ENCODE assay signal across 21 mouse cellular contexts in genomic region chr17:32359928-32360327, GRCm38 (mm10). TPM values are rescaled to one million over a fixed set of nuclear protein-coding genes. Genes with fewer than 3 reads are reported as not detected.
DNase-seq lines count a peak whose midpoint lies in the region; ATAC-seq and TF ChIP-seq lines count a peak whose summit lies in the region.
"Had no signal": no experiment of that assay in that cellular context is flagged by ENCODE, and none has a peak within 500 bp of the region (broad histone marks: within the 10 kb centered on the region; RNA-seq: fewer than 3 reads in every experiment).

No protein-coding gene starts in this region.

- peak; percentile 92 for DNase-seq in heart, adult 11 months
- DNase-seq in heart, postnatal 25 days (ENCODE audit: low spot score), result no peak
- DNase-seq in neural tube, embryonic 10.5 days (ENCODE audit: extremely low spot score, low spot score), result no peak
- peak; percentile 75 for DNase-seq in adrenal gland, postnatal 10 days
- peak; percentile 15 for DNase-seq in stomach, postnatal 0 days (ENCODE audit: low spot score)
- DNase-seq in liver, result no peak
- DNase-seq: cerebellum, postnatal 14 days; heart, postnatal 14 days; kidney, adult 9 months; kidney, postnatal 36 days; lung, adult 2 months; right cerebral cortex, postnatal 14 days; spleen, adult 18-20 months; thymus, adult 2 months had no signal

- H3K4me2 ChIP-seq in neural tube, embryonic 13.5 days, result no peak overlapping the region
- H3K4me2 ChIP-seq in stomach, postnatal 0 days (replicated peaks; ENCODE audit: low read depth), result no peak overlapping the region
- H3K4me2 ChIP-seq: embryonic facial prominence, embryonic 15.5 days; heart, embryonic 12.5 days; hindbrain, embryonic 14.5 days; intestine, embryonic 15.5 days; liver, embryonic 12.5 days had no signal

- no peaks in the 10 kb centered on the region for H3K27me3 ChIP-seq in neural tube, embryonic 13.5 days
- no peaks in the 10 kb centered on the region for H3K27me3 ChIP-seq in stomach, postnatal 0 days (ENCODE audit: control insufficient read depth, insufficient read depth, low read length)
- H3K27me3 ChIP-seq: embryonic facial prominence, embryonic 15.5 days; heart, embryonic 12.5 days; intestine, embryonic 15.5 days; liver, embryonic 12.5 days had no signal

- no peak overlapping the region for H3K4me3 ChIP-seq in neural tube, embryonic 13.5 days
- H3K4me3 ChIP-seq in stomach, postnatal 0 days (ENCODE audit: low read depth, low read length), result no peak overlapping the region
- H3K4me3 ChIP-seq: embryonic facial prominence, embryonic 15.5 days; heart, embryonic 12.5 days; intestine, embryonic 15.5 days; liver, embryonic 12.5 days had no signal

- H3K9ac ChIP-seq in neural tube, embryonic 13.5 days, result 0 out of 2 replicates have a peak overlapping the region, but pooled peaks have one; percentile 17
- H3K9ac ChIP-seq in stomach, postnatal 0 days (ENCODE audit: low read length), result no peak overlapping the region
- H3K9ac ChIP-seq: embryonic facial prominence, embryonic 15.5 days; heart, embryonic 12.5 days; hindbrain, embryonic 14.5 days; intestine, embryonic 15.5 days; liver, embryonic 12.5 days had no signal

- no peaks in the 10 kb centered on the region for H3K9me3 ChIP-seq in neural tube, embryonic 13.5 days
- no peaks in the 10 kb centered on the region for H3K9me3 ChIP-seq in stomach, postnatal 0 days (ENCODE audit: control insufficient read depth, low read length)
- H3K9me3 ChIP-seq: embryonic facial prominence, embryonic 15.5 days; heart, embryonic 12.5 days; intestine, embryonic 15.5 days; liver, embryonic 12.5 days had no signal

- peaks cover 78% of the 10 kb centered on the region for H3K36me3 ChIP-seq in neural tube, embryonic 13.5 days
- peaks cover 32% of the 10 kb centered on the region for H3K36me3 ChIP-seq in stomach, postnatal 0 days (ENCODE audit: control insufficient read depth, insufficient read depth, low read length)

- intact Hi-C loops in heart, postnatal 25 days (cut with DNase I), result loop anchor here (5.0 kb wide), 1 partner anchor 38 kb away; the partner anchor contains the start of gene Akap8

- H3K27ac ChIP-seq in neural tube, embryonic 13.5 days (replicated peaks), result no peak overlapping the region
- H3K27ac ChIP-seq in stomach, postnatal 0 days (replicated peaks), result no peak overlapping the region
- H3K27ac ChIP-seq: embryonic facial prominence, embryonic 15.5 days; hindbrain, embryonic 14.5 days; intestine, embryonic 15.5 days; liver, embryonic 12.5 days had no signal

- no peak for TF ChIP-seq EP300 in stomach, postnatal 0 days (optimal IDR thresholded peaks at IDR 0.05)

- H3K4me1 ChIP-seq in neural tube, embryonic 13.5 days (replicated peaks), result peaks cover 30% of the 10 kb centered on the region
- peaks cover 5% of the 10 kb centered on the region for H3K4me1 ChIP-seq in stomach, postnatal 0 days (replicated peaks; ENCODE audit: control insufficient read depth, insufficient read depth)

- no peak for ATAC-seq in neural tube, embryonic 13.5 days (ENCODE audit: low read depth)
- ATAC-seq in stomach, postnatal 0 days (ENCODE audit: low FRiP score, low TSS enrichment), result no peak
- ATAC-seq: intestine, embryonic 15.5 days; liver, embryonic 12.5 days had no signal

- 85% methylated on average over 18 of the region's 18 CpGs for WGBS in neural tube, embryonic 13.5 days
- WGBS in stomach, postnatal 0 days, result 80% methylated on average over 11 of the region's 18 CpGs

- no peak for TF ChIP-seq CTCF in stomach, postnatal 0 days (IDR thresholded peaks at IDR 0.05; ENCODE audit: low read depth)

RNA-seq across cellular contexts. Expression of gene Akap8l, which starts 9.5 kb away (rescaled TPM):
- 10 to 100 TPM; 43.0 to 46.3 TPM for total RNA-seq in heart, postnatal 25 days (2021)
- polyA plus RNA-seq in neural tube, embryonic 13.5 days (2015; fragmentation: Nextera tagmentation; extraction: Ambion mirVana), result 153 and 154 TPM in 2 replicates
- total RNA-seq in adrenal gland, postnatal 10 days (2021), result 100 to 1,000 TPM in 1 of 2 experiments, 10 to 100 TPM in 1; 61.0 to 112 TPM
- 25.2 and 31.7 TPM in 2 replicates for polyA plus RNA-seq in stomach, postnatal 0 days (2015; fragmentation: Nextera tagmentation; extraction: Ambion mirVana)

RNA-seq across cellular contexts. Expression of gene Wiz, which starts 29.3 kb away (rescaled TPM):
- 10 to 100 TPM; 18.1 to 20.2 TPM for total RNA-seq in heart, postnatal 25 days (2021)
- 33.2 and 39.8 TPM in 2 replicates for polyA plus RNA-seq in neural tube, embryonic 13.5 days (2015; fragmentation: Nextera tagmentation; extraction: Ambion mirVana)
- 10 to 100 TPM; 38.3 to 44.9 TPM for total RNA-seq in adrenal gland, postnatal 10 days (2021)
- polyA plus RNA-seq in stomach, postnatal 0 days (2015; fragmentation: Nextera tagmentation; extraction: Ambion mirVana), result 9.6 and 13.4 TPM in 2 replicates

RNA-seq across cellular contexts. Expression of gene Akap8, which starts 38.9 kb away (rescaled TPM):
- total RNA-seq in heart, postnatal 25 days (2021), result 10 to 100 TPM; 37.2 to 51.5 TPM
- polyA plus RNA-seq in neural tube, embryonic 13.5 days (2015; fragmentation: Nextera tagmentation; extraction: Ambion mirVana), result 95.9 and 104 TPM in 2 replicates
- 10 to 100 TPM; 70.8 to 94.5 TPM for total RNA-seq in adrenal gland, postnatal 10 days (2021)
- polyA plus RNA-seq in stomach, postnatal 0 days (2015; fragmentation: Nextera tagmentation; extraction: Ambion mirVana), result 30.3 and 31.0 TPM in 2 replicates

RNA-seq across cellular contexts. Expression of gene Rasal3, which starts 43.5 kb away (rescaled TPM):
- 1 to 10 TPM in 1 of 2 experiments, under 1 TPM in 1; 0.91 to 1.3 TPM for total RNA-seq in heart, postnatal 25 days (2021)
- polyA plus RNA-seq in neural tube, embryonic 13.5 days (2015; fragmentation: Nextera tagmentation; extraction: Ambion mirVana), result 0.54 and 0.71 TPM in 2 replicates
- total RNA-seq in adrenal gland, postnatal 10 days (2021), result 1 to 10 TPM; 4.5 to 4.9 TPM
- polyA plus RNA-seq in stomach, postnatal 0 days (2015; fragmentation: Nextera tagmentation; extraction: Ambion mirVana), result 0.56 and 0.63 TPM in 2 replicates
- polyA plus RNA-seq: C2C12 had no signal

Comparison
In these comparisons a context has a peak if more than half of its experiments do, and no peak if none do; other contexts are left out.
1. DNase-seq: peak in heart, adult 11 months (single experiment), adrenal gland, postnatal 10 days (single experiment) and stomach, postnatal 0 days (single experiment); none in heart, postnatal 25 days (single experiment), neural tube, embryonic 10.5 days (single experiment) and liver (single experiment).